Mouse (Mus musculus) forebrain, embryonic 15.5 days (tissue): ENCODE data around the gene Gm12830. TPM values are rescaled to one million over a fixed set of nuclear protein-coding genes. Genes with fewer than 3 reads are reported as not detected.

Experiments used
- ATAC-seq: fragments of 200-750 bp; cut with Nextera tagmentation; replicated peaks from 2 replicates; pipeline ENCODE4 v1.8.0; 2017; ENCODE audit warnings: mild to moderate bottlenecking, moderate TSS enrichment, moderate library complexity
- H3K27ac ChIP-seq: fragments of 300-500 bp; sonication (generic); replicated peaks from 2 replicates; pipeline ENCODE4 v1.5.1; 2015; ENCODE audit warnings: mild to moderate bottlenecking, inconsistent platforms
- H3K27me3 ChIP-seq: fragments of 300-500 bp; sonication (generic); 2 replicates; pipeline ENCODE4 v1.6.1; 2015; ENCODE audit warnings: inconsistent platforms
- H3K36me3 ChIP-seq: fragments of 300-500 bp; sonication (generic); 2 replicates; pipeline ENCODE4 v1.6.1; 2015; ENCODE audit warnings: mild to moderate bottlenecking, inconsistent platforms
- H3K4me1 ChIP-seq: fragments of 300-500 bp; sonication (generic); 2 replicates; pipeline ENCODE4 v1.6.1; 2015; ENCODE audit warnings: inconsistent platforms
- H3K4me2 ChIP-seq: fragments of 300-500 bp; sonication (generic); replicated peaks from 2 replicates; pipeline ENCODE4 v1.6.1; 2015; ENCODE audit warnings: mild to moderate bottlenecking, inconsistent platforms
- H3K4me3 ChIP-seq: fragments of 300-500 bp; sonication (generic); 2 replicates; pipeline ENCODE4 v1.5.1; 2015; ENCODE audit warnings: mild to moderate bottlenecking, inconsistent platforms
- H3K9ac ChIP-seq: fragments of 300-500 bp; sonication (generic); replicated peaks from 2 replicates; pipeline ENCODE4 v1.6.1; 2015; ENCODE audit warnings: mild to moderate bottlenecking, inconsistent platforms
- H3K9me3 ChIP-seq: fragments of 300-500 bp; sonication (generic); 2 replicates; pipeline ENCODE4 v1.6.1; 2016; ENCODE audit warnings: inconsistent platforms
- WGBS: fragments of 180-500 bp; shearing (Covaris S2); methylation state at CpG from one replicate; pipeline ENCODE4 v1.1.7; 2015; ENCODE audit warnings: mixed read lengths; 5-methylcytosine and 5-hydroxymethylcytosine counted together
- polyA plus RNA-seq: library from polyadenylated mRNA; unstranded; fragments of >200 nt; fragmentation: Nextera tagmentation; extraction: Ambion mirVana; gene quantifications from 2 replicates; pipeline ENCODE4 v1.2.1, GENCODE M21; 2015

Gm12830 gene
- polyA plus RNA-seq: not detected in 2 replicates

GRCm38 (mm10) chr4:114821567-114822192 lies at the start of gene Gm12830:
Gene Gm12830 (plus strand): TSS chr4:114821722.
- peak; percentile 62 for ATAC-seq
- peaks cover 39% of the 10 kb centered on the region for H3K27me3 ChIP-seq
- H3K27ac ChIP-seq: peak within 1 kb of the TSS; percentile 39; the same call in 1 of the 2 replicates

GRCm38 (mm10) chr4:114773316-114773715 lies 48.2 kb upstream of the Gm12830 start:
- H3K36me3 ChIP-seq: no peaks in the 10 kb centered on the region
- no peak overlapping the region for H3K4me3 ChIP-seq
- no peaks in the 10 kb centered on the region for H3K9me3 ChIP-seq
- H3K27me3 ChIP-seq: no peaks in the 10 kb centered on the region
- H3K4me1 ChIP-seq: no peaks in the 10 kb centered on the region
- ATAC-seq: no peak
- 87% methylated on average over 1 of the region's 1 CpGs for WGBS
- H3K4me2 ChIP-seq: no peak overlapping the region
- no peak overlapping the region for H3K27ac ChIP-seq
- no peak overlapping the region for H3K9ac ChIP-seq

More at GRCm38 (mm10) chr4:114821567-114822192, at the start of gene Gm12830:
- H3K4me1 ChIP-seq: peaks cover 24% of the 10 kb centered on the region
- H3K36me3 ChIP-seq: no peaks in the 10 kb centered on the region
- H3K9me3 ChIP-seq: no peaks in the 10 kb centered on the region
- peak within 1 kb of the TSS; percentile 47 for H3K4me3 ChIP-seq
- under 1% methylated on average over 50 of the region's 51 CpGs for WGBS
- H3K4me2 ChIP-seq: peak within 1 kb of the TSS; percentile 76
- H3K9ac ChIP-seq: peak within 1 kb of the TSS; percentile 46

GRCm38 (mm10) chr4:114777625-114778202 lies 43.8 kb upstream of the Gm12830 start:
- WGBS: 45% methylated on average over 11 of the region's 11 CpGs
- 0 out of 2 replicates have a peak, but pooled peaks have one; percentile 16 for ATAC-seq

GRCm38 (mm10) chr4:114778716-114779474 lies 42.6 kb upstream of the Gm12830 start:
- Histone ChIP-seq H3K27ac (no peak overlapping the region), H3K4me3 (no peak overlapping the region), H3K4me2 (no peak overlapping the region), H3K27me3 (no peaks in the 10 kb centered on the region), H3K36me3 (no peaks in the 10 kb centered on the region), H3K9me3 (no peaks in the 10 kb centered on the region), H3K9ac (no peak overlapping the region), H3K4me1 (no peaks in the 10 kb centered on the region)
- ATAC-seq: no peak
- 56% methylated on average over 7 of the region's 7 CpGs for WGBS

More at GRCm38 (mm10) chr4:114777625-114778202, 43.8 kb upstream of the Gm12830 start:
- no peaks in the 10 kb centered on the region for H3K4me1 ChIP-seq
- no peaks in the 10 kb centered on the region for H3K27me3 ChIP-seq
- H3K4me2 ChIP-seq: no peak overlapping the region
- no peaks in the 10 kb centered on the region for H3K9me3 ChIP-seq
- H3K27ac ChIP-seq: no peak overlapping the region
- H3K9ac ChIP-seq: no peak overlapping the region
- H3K36me3 ChIP-seq: no peaks in the 10 kb centered on the region
- H3K4me3 ChIP-seq: no peak overlapping the region

- Histone ChIP-seq H3K27ac (no peak overlapping the region), H3K4me3 (no peak overlapping the region), H3K4me1 (no peaks in the 10 kb centered on the region), H3K27me3 (no peaks in the 10 kb centered on the region), H3K4me2 (no peak overlapping the region), H3K36me3 (no peaks in the 10 kb centered on the region), H3K9me3 (no peaks in the 10 kb centered on the region), H3K9ac (no peak overlapping the region)
- no peak for ATAC-seq
- WGBS: 28% methylated on average over 5 of the region's 5 CpGs
Observed at GRCm38 (mm10) chr4:114779475-114779757, 42.1 kb upstream of the Gm12830 start.

GRCm38 (mm10) chr4:114779758-114780546 lies 41.6 kb upstream of the Gm12830 start:
- Histone ChIP-seq H3K36me3 (no peaks in the 10 kb centered on the region), H3K4me2 (no peak overlapping the region), H3K27me3 (no peaks in the 10 kb centered on the region), H3K4me1 (no peaks in the 10 kb centered on the region), H3K27ac (no peak overlapping the region), H3K9me3 (no peaks in the 10 kb centered on the region), H3K9ac (no peak overlapping the region), H3K4me3 (no peak overlapping the region)
- WGBS: 72% methylated on average over 17 of the region's 17 CpGs
- no peak for ATAC-seq

GRCm38 (mm10) chr4:114782851-114783250 lies 38.7 kb upstream of the Gm12830 start:
- Histone ChIP-seq H3K36me3 (no peaks in the 10 kb centered on the region), H3K27me3 (no peaks in the 10 kb centered on the region), H3K4me2 (no peak overlapping the region), H3K4me3 (no peak overlapping the region), H3K27ac (no peak overlapping the region), H3K4me1 (no peaks in the 10 kb centered on the region), H3K9me3 (no peaks in the 10 kb centered on the region), H3K9ac (no peak overlapping the region)
- 80% methylated on average over 7 of the region's 7 CpGs for WGBS
- ATAC-seq: no peak

- WGBS: 92% methylated on average over 2 of the region's 2 CpGs
- Histone ChIP-seq H3K9me3 (no peaks in the 10 kb centered on the region), H3K9ac (no peak overlapping the region), H3K4me1 (no peaks in the 10 kb centered on the region), H3K36me3 (no peaks in the 10 kb centered on the region), H3K27ac (no peak overlapping the region), H3K4me2 (no peak overlapping the region), H3K4me3 (no peak overlapping the region), H3K27me3 (no peaks in the 10 kb centered on the region; the same call in 1 of the 2 replicates)
- no peak for ATAC-seq
Observed at GRCm38 (mm10) chr4:114784735-114785134, 36.8 kb upstream of the Gm12830 start.

- ATAC-seq: no peak
- no peaks in the 10 kb centered on the region for H3K4me1 ChIP-seq
- H3K27me3 ChIP-seq: peaks cover 11% of the 10 kb centered on the region
- H3K4me2 ChIP-seq: no peak overlapping the region
- no peaks in the 10 kb centered on the region for H3K9me3 ChIP-seq
- no peak overlapping the region for H3K9ac ChIP-seq
- 57% methylated on average over 4 of the region's 4 CpGs for WGBS
- H3K27ac ChIP-seq: no peak overlapping the region
- H3K36me3 ChIP-seq: no peaks in the 10 kb centered on the region
- H3K4me3 ChIP-seq: no peak overlapping the region
Observed at GRCm38 (mm10) chr4:114788856-114789255, 32.7 kb upstream of the Gm12830 start.

GRCm38 (mm10) chr4:114791650-114792049 lies 29.9 kb upstream of the Gm12830 start:
- H3K4me1 ChIP-seq: no peaks in the 10 kb centered on the region
- no peak for ATAC-seq
- 83% methylated on average over 9 of the region's 9 CpGs for WGBS
- H3K27me3 ChIP-seq: peaks cover 33% of the 10 kb centered on the region
- H3K4me2 ChIP-seq: no peak overlapping the region
- no peak overlapping the region for H3K9ac ChIP-seq
- no peak overlapping the region for H3K4me3 ChIP-seq
- H3K36me3 ChIP-seq: no peaks in the 10 kb centered on the region
- H3K9me3 ChIP-seq: no peaks in the 10 kb centered on the region
- H3K27ac ChIP-seq: no peak overlapping the region

GRCm38 (mm10) chr4:114793836-114794235 lies 27.7 kb upstream of the Gm12830 start:
- Histone ChIP-seq H3K4me3 (no peak overlapping the region), H3K27me3 (peaks cover 42% of the 10 kb centered on the region), H3K9me3 (no peaks in the 10 kb centered on the region), H3K36me3 (no peaks in the 10 kb centered on the region), H3K4me2 (no peak overlapping the region), H3K4me1 (no peaks in the 10 kb centered on the region), H3K9ac (no peak overlapping the region), H3K27ac (no peak overlapping the region)
- no peak for ATAC-seq
- 86% methylated on average over 2 of the region's 2 CpGs for WGBS
